Mouse (Mus musculus) subcutaneous adipose tissue, adult 2 months (tissue): ENCODE results near the gene Kmt2c. TPM values are rescaled to one million over a fixed set of nuclear protein-coding genes. Genes with fewer than 3 reads are reported as not detected.

Experiments
- polyA plus RNA-seq: library from polyadenylated mRNA; depleted of rRNA; stranded (reverse); fragments of >200 nt; gene quantifications from 2 replicates; pipeline ENCODE4 v1.2.3, GENCODE M21; 2012; ENCODE audit warnings: low replicate concordance; rRNA removed

Kmt2c gene
- polyA plus RNA-seq = 17.2 and 28.0 TPM in 2 replicates

GRCm38 (mm10) chr5:25498346-25498820, at the start of gene Kmt2c:
Gene Kmt2c (minus strand): TSS chr5:25498783.

DNA sequence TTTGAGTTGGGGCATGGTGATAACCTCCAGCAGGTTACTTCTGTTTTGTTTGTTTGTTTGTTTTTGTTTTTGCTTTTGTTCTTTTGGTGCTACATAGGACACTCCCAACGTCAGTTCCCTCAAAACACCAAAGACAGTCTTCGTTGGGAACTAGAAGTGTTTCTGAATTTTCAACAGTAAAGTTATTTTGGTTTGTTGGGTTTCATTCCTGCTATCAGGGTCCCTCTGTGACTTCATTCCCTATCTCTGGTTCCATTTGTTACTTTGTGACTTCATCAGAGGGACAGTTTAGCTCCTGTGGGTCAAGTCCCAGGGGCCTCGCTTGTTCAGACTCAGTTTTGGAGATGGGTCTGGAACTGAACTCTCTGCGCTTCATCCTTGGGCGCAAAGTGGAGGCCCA, 17.2 kb upstream of the Kmt2c start, which contains the start of gene Cct8l1:
Cct8l1 (plus strand) TSS at position 301 of the 400 bp plus-strand sequence.

DNA sequence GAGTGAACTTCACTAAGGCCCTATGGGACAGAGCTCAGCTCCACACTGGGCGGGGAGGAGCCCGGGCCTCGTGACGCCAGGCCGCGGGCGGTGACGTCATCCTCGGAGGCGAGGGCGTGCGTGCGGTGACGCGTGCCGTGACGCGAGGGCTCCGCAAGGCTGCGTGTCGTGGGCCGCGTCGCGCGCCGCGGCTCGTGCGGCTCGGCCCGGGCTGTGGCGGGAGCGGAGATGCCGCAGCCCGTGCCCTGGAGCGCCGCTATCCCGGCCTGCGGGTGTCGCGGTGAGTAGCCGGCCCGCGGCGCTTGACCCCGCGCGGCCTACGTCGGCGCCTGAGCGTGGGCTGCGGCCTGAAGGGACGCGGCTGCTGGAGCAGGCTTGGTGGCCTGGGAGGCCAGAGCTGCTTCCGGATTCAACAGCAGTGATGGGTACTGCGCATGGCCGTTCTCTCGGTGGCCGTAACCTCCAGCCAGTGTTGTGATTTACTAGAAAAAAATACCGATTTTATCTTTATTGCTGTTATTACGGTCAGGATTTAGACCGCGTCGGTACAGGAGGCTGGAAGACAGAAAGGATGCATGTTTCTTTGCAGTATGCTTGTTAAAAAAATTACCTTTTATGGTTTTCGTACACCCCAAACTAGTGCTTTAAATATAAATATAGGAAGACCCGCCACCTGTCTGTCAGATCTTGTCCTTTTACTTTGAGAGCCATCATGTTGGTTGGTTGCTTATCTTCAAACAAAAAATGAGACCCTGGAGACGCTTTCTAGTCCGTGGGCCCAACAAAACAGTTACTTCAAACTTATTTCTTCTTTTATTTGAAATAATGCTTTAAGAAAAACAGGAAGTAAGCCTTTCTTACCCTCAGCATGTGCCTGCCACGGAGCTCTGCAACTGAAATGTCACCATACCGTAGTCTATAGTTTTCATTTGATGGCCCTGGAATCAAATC, 275.6 kb downstream of the Kmt2c start, which contains the start of gene E130116L18Rik:
E130116L18Rik (minus strand) TSS at position 402 of the 951 bp plus-strand sequence.

Other genes with a start within 250 kb of the Kmt2c start
- 0.06 and 0.08 TPM in 2 replicates for gene Cct8l1, start 17.3 kb upstream of the Kmt2c start, polyA plus RNA-seq
- gene Xrcc2, start 207.0 kb upstream of the Kmt2c start, polyA plus RNA-seq = 6.6 and 7.4 TPM in 2 replicates